Mouse (Mus musculus) forebrain, embryonic 12.5 days (tissue): ENCODE measurements around the gene Cd207. TPM values are rescaled to one million over a fixed set of nuclear protein-coding genes. Genes with fewer than 3 reads are reported as not detected.

Source experiments
- ATAC-seq: fragments of 200-750 bp; cut with Nextera tagmentation; 2 replicates; pipeline ENCODE4 v1.8.0; 2017; ENCODE audit warnings: moderate TSS enrichment; ENCODE audit not compliant: low FRiP score
- H3K27ac ChIP-seq: fragments of 300-500 bp; sonication (generic); 2 replicates; pipeline ENCODE4 v1.5.1; 2016; ENCODE audit warnings: mild to moderate bottlenecking
- H3K27me3 ChIP-seq: fragments of 300-500 bp; sonication (generic); 2 replicates; pipeline ENCODE4 v1.6.1; 2016; ENCODE audit warnings: mild to moderate bottlenecking
- H3K36me3 ChIP-seq: fragments of 300-500 bp; sonication (generic); replicated peaks from 2 replicates; pipeline ENCODE4 v1.6.1; 2016; ENCODE audit warnings: mild to moderate bottlenecking
- H3K4me1 ChIP-seq: fragments of 300-500 bp; sonication (generic); 2 replicates; pipeline ENCODE4 v1.6.1; 2016
- H3K4me2 ChIP-seq: fragments of 300-500 bp; sonication (generic); 2 replicates; pipeline ENCODE4 v1.6.1; 2016; ENCODE audit warnings: mild to moderate bottlenecking, moderate library complexity
- H3K4me3 ChIP-seq: fragments of 300-500 bp; sonication (generic); replicated peaks from 2 replicates; pipeline ENCODE4 v1.5.1; 2016; ENCODE audit warnings: mild to moderate bottlenecking
- H3K9ac ChIP-seq: fragments of 300-500 bp; sonication (generic); 2 replicates; pipeline ENCODE4 v1.6.1; 2016; ENCODE audit warnings: mild to moderate bottlenecking
- H3K9me3 ChIP-seq: fragments of 300-500 bp; sonication (generic); 2 replicates; pipeline ENCODE4 v1.6.1; 2016
- WGBS: fragments of 180-500 bp; shearing (Covaris S2); methylation state at CpG from one replicate; pipeline ENCODE4 v1.1.7; 2016; 5-methylcytosine and 5-hydroxymethylcytosine counted together
- polyA plus RNA-seq: library from polyadenylated mRNA; unstranded; fragments of >200 nt; fragmentation: Nextera tagmentation; extraction: Ambion mirVana; gene quantifications from 2 replicates; pipeline ENCODE4 v1.2.1, GENCODE M21; 2016

The Cd207 gene
- polyA plus RNA-seq, 1 experiment from 2014 or later: not detected

GRCm38 (mm10) chr6:83626781-83627180 lies 50.9 kb downstream of the Cd207 start:
- Histone ChIP-seq H3K27ac (no peak overlapping the region), H3K27me3 (no peaks in the 10 kb centered on the region), H3K4me2 (no peak overlapping the region), H3K9me3 (no peaks in the 10 kb centered on the region), H3K4me3 (no peak overlapping the region), H3K36me3 (no peaks in the 10 kb centered on the region), H3K9ac (no peak overlapping the region), H3K4me1 (no peaks in the 10 kb centered on the region)
- 77% methylated on average over 17 of the region's 17 CpGs for WGBS
- no peak for ATAC-seq

Other genes with a start within 250 kb of the Cd207 start
- gene Tet3, start 218.8 kb downstream of the Cd207 start, polyA plus RNA-seq: 62.7 and 74.3 TPM in 2 replicates
- 56.3 and 64.7 TPM in 2 replicates for gene Dguok, start 170.9 kb downstream of the Cd207 start, polyA plus RNA-seq
- 2.2 and 4.3 TPM in 2 replicates for gene Actg2, start 141.6 kb downstream of the Cd207 start, polyA plus RNA-seq
- gene Stambp, start 105.1 kb downstream of the Cd207 start, polyA plus RNA-seq: 27.7 and 28.8 TPM in 2 replicates
- gene Clec4f, start 21.7 kb downstream of the Cd207 start, polyA plus RNA-seq: not detected in 2 replicates
- gene Vax2, start 33.4 kb upstream of the Cd207 start, polyA plus RNA-seq: 0.63 and 1.3 TPM in 2 replicates
- gene Atp6v1b1, start 65.1 kb upstream of the Cd207 start, polyA plus RNA-seq: 0.12 TPM in 1 of 2 replicates, not detected in the other
- 0.15 and 0.23 TPM in 2 replicates for gene Ankrd53, start 84.8 kb upstream of the Cd207 start, polyA plus RNA-seq
- gene Tex261, start 98.0 kb upstream of the Cd207 start, polyA plus RNA-seq: 61.6 and 72.0 TPM in 2 replicates
- gene Nagk, start 117.1 kb upstream of the Cd207 start, polyA plus RNA-seq: 49.4 and 49.9 TPM in 2 replicates
- gene Paip2b, start 153.9 kb upstream of the Cd207 start, polyA plus RNA-seq: 25.0 and 33.7 TPM in 2 replicates
- gene Zfp638, start 189.3 kb upstream of the Cd207 start, polyA plus RNA-seq: 109 and 113 TPM in 2 replicates